Mouse (Mus musculus) thymus, adult 2 months (tissue): Measurements from ENCODE around the gene Iqca.

Experiments
- CTCF ChIP-seq: fragments of 200-500 bp; IDR thresholded peaks from 2 replicates; pipeline ENCODE4 v1.5.1; 2012; ENCODE audit warnings: mild to moderate bottlenecking, control low read depth, low read length, moderate library complexity, borderline replicate concordance; ENCODE audit not compliant: control insufficient read depth, poor library complexity, insufficient read depth; ENCODE audit errors: extremely low read depth
- POLR2A ChIP-seq: fragments of 200-500 bp; IDR thresholded peaks from 2 replicates; pipeline ENCODE4 v1.6.1; 2012; ENCODE audit warnings: mild to moderate bottlenecking, low read length, control low read depth, moderate library complexity; ENCODE audit not compliant: control insufficient read depth, poor library complexity, insufficient read depth; ENCODE audit errors: extremely low read depth

DNA sequence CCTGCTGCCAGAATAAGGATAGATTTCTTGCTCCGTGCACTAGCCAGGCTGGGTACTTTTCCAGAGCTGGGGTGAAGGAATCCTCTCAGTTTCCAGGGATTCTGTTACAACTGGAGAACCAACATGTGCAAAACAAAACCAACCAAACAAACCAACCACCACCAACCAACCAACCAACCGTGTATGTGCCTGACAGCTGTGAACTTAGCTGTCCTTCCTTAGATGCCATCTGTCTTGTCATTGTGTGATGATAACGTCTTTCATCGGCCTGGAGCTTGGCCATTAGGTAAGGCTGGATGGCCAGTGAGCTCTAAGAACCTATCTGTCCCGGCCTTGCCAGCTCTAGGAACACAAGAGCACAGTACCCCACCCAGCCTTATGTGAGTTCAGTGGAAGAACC, 33.7 kb upstream of the Iqca start:
- TF ChIP-seq CTCF = no peak
- no peak for TF ChIP-seq POLR2A
